Mouse (Mus musculus) myocyte (in vitro differentiated cells): ENCODE data around the gene Rabac1.

Source experiments
- CEBPB ChIP-seq: IDR thresholded peaks from 2 replicates; pipeline ENCODE4 v1.6.1; 2011; ENCODE audit warnings: mild to moderate bottlenecking, moderate library complexity; ENCODE audit not compliant: poor library complexity, insufficient read depth, severe bottlenecking
- E2F4 ChIP-seq: IDR thresholded peaks from one replicate; pipeline ENCODE4 v1.6.1; 2011; ENCODE audit warnings: mild to moderate bottlenecking, control low read depth, moderate library complexity; ENCODE audit not compliant: insufficient read depth
- MAX ChIP-seq: IDR thresholded peaks from one replicate; pipeline ENCODE4 v1.6.1; 2011; ENCODE audit warnings: low read depth, mild to moderate bottlenecking, control low read depth
- MYOD1 ChIP-seq, 3 experiments: IDR thresholded peaks; one replicate each; pipeline ENCODE4 v1.6.1; 2011; ENCODE audit warnings: control low read depth in 2 of 3, low read depth in 2 of 3, mild to moderate bottlenecking in 2 of 3, moderate library complexity in 1 of 3; ENCODE audit not compliant: insufficient read length in 2 of 3, control insufficient read depth in 1 of 3
- MYOG ChIP-seq, 3 experiments: IDR thresholded peaks; one replicate each; pipeline ENCODE4 v1.6.1; 2011; ENCODE audit warnings: control low read depth in 2 of 3, low read depth in 2 of 3, mild to moderate bottlenecking in 2 of 3; ENCODE audit not compliant: insufficient read length in 2 of 3, control insufficient read depth in 1 of 3, insufficient read depth in 1 of 3
- POLR2A ChIP-seq: IDR thresholded peaks from one replicate; pipeline ENCODE4 v1.6.1; 2011; ENCODE audit warnings: low read depth, mild to moderate bottlenecking, control low read depth, moderate library complexity; ENCODE audit not compliant: insufficient read length
- POLR2AphosphoS2 ChIP-seq: IDR thresholded peaks from one replicate; pipeline ENCODE4 v1.6.1; 2011; ENCODE audit warnings: low read depth, control low read depth; ENCODE audit not compliant: insufficient read length
- REST ChIP-seq: IDR thresholded peaks from one replicate; pipeline ENCODE4 v1.6.1; 2011; ENCODE audit warnings: mild to moderate bottlenecking, control low read depth, moderate library complexity; ENCODE audit not compliant: insufficient read depth, insufficient read length
- SRF ChIP-seq: IDR thresholded peaks from one replicate; pipeline ENCODE4 v1.6.1; 2011; ENCODE audit warnings: low read depth; ENCODE audit not compliant: control insufficient read depth, insufficient read length
- TCF12 ChIP-seq: IDR thresholded peaks from one replicate; pipeline ENCODE4 v1.6.1; 2011; ENCODE audit warnings: mild to moderate bottlenecking, control low read depth; ENCODE audit not compliant: poor library complexity, insufficient read depth, severe bottlenecking
- TCF3 ChIP-seq: IDR thresholded peaks from one replicate; pipeline ENCODE4 v1.6.1; 2011; ENCODE audit warnings: low read depth, control low read depth; ENCODE audit not compliant: insufficient read length
- USF1 ChIP-seq: IDR thresholded peaks from one replicate; pipeline ENCODE4 v1.6.1; 2011; ENCODE audit warnings: low read depth, mild to moderate bottlenecking, control low read depth, moderate library complexity

DNA sequence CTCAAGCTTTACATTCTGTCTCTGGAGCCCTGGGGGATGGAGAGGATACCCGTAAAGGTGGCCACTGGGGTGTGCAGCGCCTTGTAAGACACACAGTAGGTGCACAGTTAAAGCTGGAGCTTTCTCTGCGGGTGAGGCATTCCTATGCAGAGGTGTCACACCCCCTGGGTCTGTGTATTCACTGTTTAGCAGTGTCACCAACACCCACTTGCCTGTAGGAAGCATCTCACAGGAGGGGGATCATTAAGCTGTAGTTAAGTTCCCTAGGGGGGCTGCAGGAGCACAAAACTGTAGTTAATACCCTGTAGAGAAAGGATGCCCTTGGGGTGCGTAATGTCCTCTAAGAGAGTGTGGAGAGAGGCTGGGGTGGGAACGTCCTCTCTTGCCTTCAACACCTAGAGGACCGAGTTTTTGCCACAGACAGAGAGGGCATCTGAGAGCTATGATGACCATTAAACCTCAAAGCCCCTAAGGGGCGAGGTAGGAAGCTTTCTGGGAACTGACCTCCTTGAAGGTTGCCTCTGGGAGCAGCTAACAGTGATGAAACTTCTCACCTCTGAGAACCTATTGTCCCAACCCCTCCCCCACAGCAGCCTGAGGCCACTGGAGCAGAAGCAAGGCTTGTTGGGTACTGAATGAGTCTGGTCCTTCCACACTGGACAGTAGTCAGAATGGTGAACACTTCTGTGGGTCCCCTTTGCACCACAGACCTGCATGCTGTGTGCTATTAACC, 25.1 kb downstream of the Rabac1 start:
- TF ChIP-seq MAX (no peak), TCF12 (no peak), POLR2A (no peak), MYOD1 (IDR thresholded peaks at IDR 0.05; ENCODE audit: control insufficient read depth in 1 of 3, insufficient read length in 2 of 3, low read depth in 2 of 3) (no peak), TCF3 (no peak), USF1 (no peak), CEBPB (no peak), REST (no peak), POLR2AphosphoS2 (no peak), E2F4 (no peak), MYOG (IDR thresholded peaks at IDR 0.05; ENCODE audit: control insufficient read depth in 1 of 3, insufficient read depth in 1 of 3, insufficient read length in 2 of 3, low read depth in 2 of 3) (no peak), SRF (no peak)
